Mouse (Mus musculus) ES-CJ7 (cell line): ENCODE results near the gene Xxylt1.

Experiments
- DNase-seq: peaks from one replicate; pipeline ENCODE4 v3.0.0; 2011; ENCODE audit warnings: low read depth, low spot score

The Xxylt1 gene

GRCm38 (mm10) chr16:30916931-30917330 lies 164.3 kb downstream of the Xxylt1 start:
- DNase-seq: no peak

GRCm38 (mm10) chr16:30915611-30916220 lies 165.5 kb downstream of the Xxylt1 start:
- DNase-seq: no peak
